In genomic region chr3:68576948-68577347, GRCm38 (mm10) we compare ENCODE assay signal across 9 mouse cellular contexts.
DNase-seq lines count a peak whose midpoint lies in the region; ATAC-seq and TF ChIP-seq lines count a peak whose summit lies in the region.
"Had no signal": no experiment of that assay in that cellular context is flagged by ENCODE, and none has a peak within 500 bp of the region (broad histone marks: within the 10 kb centered on the region; RNA-seq: fewer than 3 reads in every experiment).

No protein-coding gene starts in this region.

- no peak overlapping the region for H3K4me3 ChIP-seq in heart, embryonic 14.5 days (ENCODE audit: control insufficient read depth in 1 of 2, insufficient read depth in 1 of 2, low read depth in 1 of 2, low read length in 2 of 2)
- peak overlapping the region; percentile 73; the same call in 1 of the 2 replicates for H3K4me3 ChIP-seq in cortical plate, adult 2 months (ENCODE audit: insufficient read depth, low read length)
- no peak overlapping the region for H3K4me3 ChIP-seq in forebrain, embryonic 11.5 days (ENCODE audit: low read depth, low read length)
- H3K4me3 ChIP-seq in limb, embryonic 12.5 days (replicated peaks): no peak overlapping the region
- no peak overlapping the region for H3K4me3 ChIP-seq in liver, postnatal 0 days (ENCODE audit: low read depth, low read length)

- ATAC-seq in heart, embryonic 14.5 days (ENCODE audit: insufficient number of reproducible peaks, insufficient read depth, low FRiP score, low read depth): no peak
- ATAC-seq in forebrain, embryonic 11.5 days (replicated peaks; ENCODE audit: low FRiP score): no peak
- ATAC-seq in limb, embryonic 12.5 days (ENCODE audit: insufficient number of reproducible peaks, insufficient read depth, low FRiP score, low TSS enrichment, low read depth): no peak
- ATAC-seq in liver, postnatal 0 days: no peak

- no peaks in the 10 kb centered on the region for H3K36me3 ChIP-seq in heart, embryonic 14.5 days (ENCODE audit: control insufficient read depth, insufficient read depth, low read length)
- no peaks in the 10 kb centered on the region; the same call in 1 of the 2 replicates for H3K36me3 ChIP-seq in forebrain, embryonic 11.5 days (ENCODE audit: control insufficient read depth, insufficient read depth, low read length)
- no peaks in the 10 kb centered on the region for H3K36me3 ChIP-seq in limb, embryonic 12.5 days
- no peaks in the 10 kb centered on the region for H3K36me3 ChIP-seq in liver, postnatal 0 days (replicated peaks; ENCODE audit: insufficient read depth, low read length)

- TF ChIP-seq POLR2A in cortical plate, adult 2 months (IDR thresholded peaks at IDR 0.05; ENCODE audit: extremely low read depth, insufficient read depth, low read length): no peak

- peaks cover 26 to 34% of the 10 kb centered on the region in 2 experiments for H3K4me1 ChIP-seq in heart, embryonic 14.5 days (ENCODE audit: control insufficient read depth in 2 of 2, insufficient read depth in 2 of 2, low read length in 2 of 2)
- peaks cover 4% of the 10 kb centered on the region; the same call in 1 of the 2 replicates for H3K4me1 ChIP-seq in cortical plate, adult 2 months (ENCODE audit: control insufficient read depth, insufficient read depth, low read length)
- H3K4me1 ChIP-seq in forebrain, embryonic 11.5 days (replicated peaks; ENCODE audit: control insufficient read depth, insufficient read depth, low read length): peaks cover 18% of the 10 kb centered on the region; the same call in 1 of the 2 replicates
- H3K4me1 ChIP-seq in limb, embryonic 12.5 days (replicated peaks): peaks cover 43% of the 10 kb centered on the region
- H3K4me1 ChIP-seq in liver, postnatal 0 days (ENCODE audit: insufficient read depth): no peaks in the 10 kb centered on the region

- no peaks in the 10 kb centered on the region for H3K27me3 ChIP-seq in heart, embryonic 14.5 days (ENCODE audit: control insufficient read depth, insufficient read depth, low read length)
- no peaks in the 10 kb centered on the region for H3K27me3 ChIP-seq in forebrain, embryonic 11.5 days (ENCODE audit: control insufficient read depth, insufficient read depth, low read length)
- H3K27me3 ChIP-seq in limb, embryonic 12.5 days: 0 out of 2 replicates have a peak, but pooled peaks cover 5% of the 10 kb centered on the region
- no peaks in the 10 kb centered on the region for H3K27me3 ChIP-seq in liver, postnatal 0 days (ENCODE audit: insufficient read depth, low read length)

- no peak for DNase-seq in heart, adult 18-20 months
- peak; percentile 25 for DNase-seq in forebrain, embryonic 11.5 days (ENCODE audit: low spot score)
- no peak for DNase-seq in frontal cortex, postnatal 10 days (ENCODE audit: low spot score in 2 of 2)
- DNase-seq in liver, postnatal 0 days: no peak
- no peak for DNase-seq in frontal cortex, adult 2 months (ENCODE audit: extremely low spot score in 1 of 2, low spot score in 1 of 2)

- TF ChIP-seq EP300 in liver, postnatal 0 days (IDR thresholded peaks at IDR 0.05; ENCODE audit: low read depth): no peak

- WGBS in heart, embryonic 14.5 days: 44% methylated on average over 5 of the region's 5 CpGs
- WGBS in forebrain, embryonic 11.5 days: 73% methylated on average over 5 of the region's 5 CpGs
- 45% methylated on average over 5 of the region's 5 CpGs for WGBS in limb, embryonic 12.5 days
- WGBS in liver, postnatal 0 days (ENCODE audit: insufficient replicate concordance): 68% methylated on average over 5 of the region's 5 CpGs

- H3K27ac ChIP-seq in heart, embryonic 14.5 days (replicated peaks in 1 of 2; ENCODE audit: control insufficient read depth in 1 of 2, insufficient read depth in 1 of 2, low read depth in 2 of 2, low read length in 2 of 2): peak overlapping the region; percentile 36 to 53
- 0 out of 2 replicates have a peak overlapping the region, but pooled peaks have one; percentile 18 for H3K27ac ChIP-seq in cortical plate, adult 2 months (ENCODE audit: insufficient read depth, low read length)
- no peak overlapping the region for H3K27ac ChIP-seq in forebrain, embryonic 11.5 days (ENCODE audit: low read depth, low read length)
- H3K27ac ChIP-seq in limb, embryonic 12.5 days: peak overlapping the region; percentile 50; the same call in 1 of the 2 replicates
- H3K27ac ChIP-seq in liver, postnatal 0 days (ENCODE audit: low read depth): no peak overlapping the region
- H3K27ac ChIP-seq: macrophage had no signal

- no peak for TF ChIP-seq CTCF in cortical plate, adult 2 months (IDR thresholded peaks at IDR 0.05; ENCODE audit: extremely low read depth, insufficient read depth, low read length)
- no peak for TF ChIP-seq CTCF in liver, postnatal 0 days (IDR thresholded peaks at IDR 0.05; ENCODE audit: low read depth)

- peak overlapping the region; percentile 54; the same call in 1 of the 2 replicates for H3K9ac ChIP-seq in heart, embryonic 14.5 days (ENCODE audit: low read length)
- H3K9ac ChIP-seq in forebrain, embryonic 11.5 days (ENCODE audit: low read length): no peak overlapping the region; the same call in 1 of the 2 replicates
- H3K9ac ChIP-seq in limb, embryonic 12.5 days (replicated peaks): no peak overlapping the region
- no peak overlapping the region for H3K9ac ChIP-seq in liver, postnatal 0 days (replicated peaks)

- peak overlapping the region; percentile 52 for H3K4me2 ChIP-seq in heart, embryonic 14.5 days (ENCODE audit: low read length)
- no peak overlapping the region for H3K4me2 ChIP-seq in forebrain, embryonic 11.5 days (ENCODE audit: low read depth, low read length, severe bottlenecking)
- peak overlapping the region; percentile 29 for H3K4me2 ChIP-seq in limb, embryonic 12.5 days
- H3K4me2 ChIP-seq in liver, postnatal 0 days (ENCODE audit: low read depth, low read length): no peak overlapping the region

- H3K9me3 ChIP-seq in heart, embryonic 14.5 days (ENCODE audit: control insufficient read depth, low read length): no peaks in the 10 kb centered on the region
- H3K9me3 ChIP-seq in forebrain, embryonic 11.5 days (ENCODE audit: control insufficient read depth, low read length): no peaks in the 10 kb centered on the region
- no peaks in the 10 kb centered on the region for H3K9me3 ChIP-seq in limb, embryonic 12.5 days
- no peaks in the 10 kb centered on the region for H3K9me3 ChIP-seq in liver, postnatal 0 days (ENCODE audit: low read length)

Comparison
In these comparisons a context has a peak if more than half of its experiments do, and no peak if none do; other contexts are left out.
1. H3K27ac ChIP-seq: peak in heart, embryonic 14.5 days (2 of 2), cortical plate, adult 2 months (single experiment) and limb, embryonic 12.5 days (single experiment); none in forebrain, embryonic 11.5 days (single experiment) and liver, postnatal 0 days (single experiment).
2. H3K4me2 ChIP-seq: peak in heart, embryonic 14.5 days (single experiment) and limb, embryonic 12.5 days (single experiment); none in forebrain, embryonic 11.5 days (single experiment) and liver, postnatal 0 days (single experiment).